Comparison of ENCODE assay signal across 8 mouse cellular contexts in genomic region chr6:125215148-125215954, GRCm38 (mm10). TPM values are rescaled to one million over a fixed set of nuclear protein-coding genes. Genes with fewer than 3 reads are reported as not detected.
DNase-seq lines count a peak whose midpoint lies in the region; ATAC-seq lines count a peak whose summit lies in the region.

TSS of gene Vamp1 (plus strand) at chr6:125215551.

- peak; percentile 97 for ATAC-seq in hindbrain, embryonic 11.5 days (ENCODE audit: low FRiP score)

- peak within 1 kb of the TSS; percentile 71 for H3K4me3 ChIP-seq in hindbrain, embryonic 11.5 days (ENCODE audit: low read depth, low read length)

- peak within 1 kb of the TSS; percentile 97 for H3K4me2 ChIP-seq in hindbrain, embryonic 11.5 days (replicated peaks; ENCODE audit: low read depth, low read length)

- WGBS in hindbrain, embryonic 11.5 days, result under 1% methylated on average over 47 of the region's 48 CpGs

- no peaks in the 10 kb centered on the region for H3K27me3 ChIP-seq in hindbrain, embryonic 11.5 days (ENCODE audit: control insufficient read depth, insufficient read depth, low read length)

- no peaks in the 10 kb centered on the region for H3K9me3 ChIP-seq in hindbrain, embryonic 11.5 days (ENCODE audit: control insufficient read depth, low read length)

- no peaks in the 10 kb centered on the region for H3K4me1 ChIP-seq in hindbrain, embryonic 11.5 days (replicated peaks; ENCODE audit: control insufficient read depth, insufficient read depth, low read length)

- H3K36me3 ChIP-seq in hindbrain, embryonic 11.5 days (ENCODE audit: control insufficient read depth, insufficient read depth, low read length), result no peaks in the 10 kb centered on the region

- DNase-seq in Muller cell, postnatal 12 days (ENCODE audit: inconsistent ontology term), result peak; percentile 94
- peak; percentile 99 for DNase-seq in cerebellum, adult 9-11 months
- peak; percentile 97 to 98 for DNase-seq in frontal cortex, adult 2 months (ENCODE audit: extremely low spot score in 1 of 2, low spot score in 1 of 2)
- peak; percentile 92 for DNase-seq in hindbrain, embryonic 11.5 days (ENCODE audit: low spot score)
- peak; percentile 87 to 90 for DNase-seq in layer of hippocampus, postnatal 10 days (ENCODE audit: low spot score in 2 of 2)
- peak; percentile 98 for DNase-seq in lung, postnatal 10 days
- peak; percentile 88 for DNase-seq in ovary, postnatal 36 days (ENCODE audit: low spot score)
- DNase-seq in thymus, postnatal 25 days, result peak; percentile 93

- peak within 1 kb of the TSS; percentile 40; the same call in 1 of the 2 replicates for H3K27ac ChIP-seq in hindbrain, embryonic 11.5 days (ENCODE audit: low read depth, low read length)

- peak within 1 kb of the TSS; percentile 70 for H3K9ac ChIP-seq in hindbrain, embryonic 11.5 days (ENCODE audit: low read depth, low read length)

RNA-seq across cellular contexts. Expression of gene Vamp1, which starts in this region (rescaled TPM):
- 81.5 and 103 TPM in 2 replicates for polyA plus RNA-seq in frontal cortex, adult 2 months (2012; rRNA removed)
- polyA plus RNA-seq in hindbrain, embryonic 11.5 days (2014; fragmentation: Nextera tagmentation; extraction: Ambion mirVana), result 1.7 and 2.3 TPM in 2 replicates
- 10 to 100 TPM; 26.8 to 27.1 TPM for total RNA-seq in layer of hippocampus, postnatal 10 days (2021)

Comparison
In these comparisons a context has a peak if more than half of its experiments do, and no peak if none do; other contexts are left out.
1. Peak in every context shown above with its lines: DNase-seq, ATAC-seq, H3K4me3 ChIP-seq and H3K27ac ChIP-seq.
2. RNA of gene Vamp1 (polyA plus RNA-seq): 81.5 to 103 TPM in frontal cortex, adult 2 months; 1.7 to 2.3 TPM in hindbrain, embryonic 11.5 days; every median in the first group is over 10 times any median in the second.